Mouse (Mus musculus): ENCODE measurements around the gene Slf2. TPM values are rescaled to one million over a fixed set of nuclear protein-coding genes. Genes with fewer than 3 reads are reported as not detected.

The Slf2 gene
- polyA plus RNA-seq, 1 experiment = 6.6 TPM

DNA sequence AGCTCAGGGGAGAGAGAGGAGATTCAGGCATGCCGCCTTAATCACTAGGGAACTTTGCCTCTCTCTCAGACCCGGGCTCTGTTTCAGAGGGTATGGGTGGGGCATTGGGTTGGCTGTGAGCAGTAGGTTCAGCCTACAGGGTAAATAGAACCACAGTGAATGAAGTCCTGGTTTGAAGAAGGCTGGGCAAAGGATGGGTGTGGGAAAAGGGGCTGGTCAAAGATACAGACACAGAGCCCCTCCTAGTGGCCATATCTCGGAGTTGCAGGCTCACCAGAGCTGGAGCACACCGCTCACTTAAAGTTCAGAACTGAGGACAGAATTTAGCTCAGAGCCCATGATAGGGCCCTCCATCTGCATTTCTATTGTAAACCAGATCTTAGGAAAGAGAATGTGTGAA lies 100.8 kb downstream of the Slf2 start:
- H3K27me3 ChIP-seq (ENCODE audit: control insufficient read depth, insufficient read depth, insufficient read length) = no peaks in the 10 kb centered on the region
- peaks cover 3% of the 10 kb centered on the region for H3K36me3 ChIP-seq (ENCODE audit: control insufficient read depth, insufficient read depth)
- H3ac ChIP-seq (ENCODE audit: control insufficient read depth, insufficient read length) = no peak overlapping the region
- no peak for TF ChIP-seq E2F4 (IDR thresholded peaks at IDR 0.05; ENCODE audit: insufficient read depth)
- TF ChIP-seq REST (IDR thresholded peaks at IDR 0.05; ENCODE audit: insufficient read depth, insufficient read length) = no peak
- TF ChIP-seq POLR2A (IDR thresholded peaks at IDR 0.05; ENCODE audit: insufficient read length, low read depth) = no peak
- no peak for TF ChIP-seq MAX (IDR thresholded peaks at IDR 0.05; ENCODE audit: low read depth)
- TF ChIP-seq POLR2AphosphoS2 (IDR thresholded peaks at IDR 0.05; ENCODE audit: insufficient read length, low read depth) = no peak
- no peak for TF ChIP-seq SRF (IDR thresholded peaks at IDR 0.05; ENCODE audit: control insufficient read depth, insufficient read length, low read depth)
- no peak for TF ChIP-seq TCF12 (IDR thresholded peaks at IDR 0.05; ENCODE audit: insufficient read depth, poor library complexity, severe bottlenecking)
- TF ChIP-seq TCF3 (IDR thresholded peaks at IDR 0.05; ENCODE audit: insufficient read length, low read depth) = no peak
- no peak for TF ChIP-seq USF1 (IDR thresholded peaks at IDR 0.05; ENCODE audit: low read depth)
- TF ChIP-seq CEBPB (IDR thresholded peaks at IDR 0.05; ENCODE audit: insufficient read depth, poor library complexity, severe bottlenecking) = no peak
- no peak for TF ChIP-seq MYOD1 (IDR thresholded peaks at IDR 0.05; ENCODE audit: control insufficient read depth in 1 of 3, insufficient read length in 2 of 3, low read depth in 2 of 3)
- no peak for TF ChIP-seq MYOG (IDR thresholded peaks at IDR 0.05; ENCODE audit: control insufficient read depth in 1 of 3, insufficient read depth in 1 of 3, insufficient read length in 2 of 3, low read depth in 2 of 3)
- no peak overlapping the region for H3K4me2 ChIP-seq (ENCODE audit: low read depth)
- H3K79me2 ChIP-seq (ENCODE audit: control insufficient read depth, insufficient read depth) = no peaks in the 10 kb centered on the region
- no peak overlapping the region for H3K4me3 ChIP-seq

Other genes with a start within 250 kb of the Slf2 start
- gene Pax2, start 175.1 kb upstream of the Slf2 start, polyA plus RNA-seq (2012; fragmentation: generic; extraction: Trizol) = not detected
- 0.43 TPM for gene Sema4g, start 58.0 kb downstream of the Slf2 start, polyA plus RNA-seq (2012; fragmentation: generic; extraction: Trizol)
- 13.5 TPM for gene Twnk, start 74.5 kb downstream of the Slf2 start, polyA plus RNA-seq (2012; fragmentation: generic; extraction: Trizol)
- 81.3 TPM for gene Mrpl43, start 75.3 kb downstream of the Slf2 start, polyA plus RNA-seq (2012; fragmentation: generic; extraction: Trizol)
- 66.1 TPM for gene Lzts2, start 83.3 kb downstream of the Slf2 start, polyA plus RNA-seq (2012; fragmentation: generic; extraction: Trizol)
- 5.0 TPM for gene Pdzd7, start 114.6 kb downstream of the Slf2 start, polyA plus RNA-seq (2012; fragmentation: generic; extraction: Trizol)
- gene Sfxn3, start 116.4 kb downstream of the Slf2 start, polyA plus RNA-seq (2012; fragmentation: generic; extraction: Trizol) = 43.4 TPM
- 1.4 TPM for gene Kazald1, start 144.1 kb downstream of the Slf2 start, polyA plus RNA-seq (2012; fragmentation: generic; extraction: Trizol)
- not detected for gene Tlx1, start 219.5 kb downstream of the Slf2 start, polyA plus RNA-seq (2012; fragmentation: generic; extraction: Trizol)